Mouse (Mus musculus): Measurements from ENCODE around the gene Idua. TPM values are rescaled to one million over a fixed set of nuclear protein-coding genes. Genes with fewer than 3 reads are reported as not detected.

Idua gene
- polyA plus RNA-seq, 1 experiment from 2014 or later, result 14.5 TPM

- no peak overlapping the region for H3K4me3 ChIP-seq
- no peak for ATAC-seq (ENCODE audit: borderline replicate concordance, extremely low read depth, low FRiP score, low TSS enrichment)
- WGBS, result 90% methylated on average over 12 of the region's 12 CpGs
- peaks cover 10% of the 10 kb centered on the region; the same call in 1 of the 2 replicates for H3K36me3 ChIP-seq
- no peaks in the 10 kb centered on the region for H3K9me3 ChIP-seq
- H3K9ac ChIP-seq, result no peak overlapping the region
- H3K4me1 ChIP-seq, result peaks cover 20% of the 10 kb centered on the region
- no peaks in the 10 kb centered on the region for H3K27me3 ChIP-seq
- H3K4me2 ChIP-seq, result no peak overlapping the region
- no peak overlapping the region for H3K27ac ChIP-seq
These were observed 11.6 kb downstream of the Idua start for GRCm38 (mm10) chr5:108671757-108672156.

GRCm38 (mm10) chr5:108674624-108675023 lies 14.5 kb downstream of the Idua start:
- Histone ChIP-seq H3K27me3 (no peaks in the 10 kb centered on the region), H3K9me3 (no peaks in the 10 kb centered on the region), H3K4me2 (no peak overlapping the region), H3K36me3 (peaks cover 10% of the 10 kb centered on the region; the same call in 1 of the 2 replicates), H3K4me3 (no peak overlapping the region), H3K4me1 (peaks cover 25% of the 10 kb centered on the region), H3K9ac (no peak overlapping the region), H3K27ac (no peak overlapping the region)
- no peak for ATAC-seq (ENCODE audit: borderline replicate concordance, extremely low read depth, low FRiP score, low TSS enrichment)
- WGBS, result 67% methylated on average over 2 of the region's 2 CpGs

- Histone ChIP-seq H3K9ac (no peak within 1 kb of the TSS), H3K27ac (no peak within 1 kb of the TSS), H3K4me3 (no peak within 1 kb of the TSS), H3K4me2 (no peak within 1 kb of the TSS), H3K9me3 (no peaks in the 10 kb centered on the region), H3K27me3 (no peaks in the 10 kb centered on the region), H3K36me3 (peaks cover 10% of the 10 kb centered on the region; the same call in 1 of the 2 replicates), H3K4me1 (peaks cover 18% of the 10 kb centered on the region)
- 58% methylated on average over 9 of the region's 9 CpGs for WGBS
- ATAC-seq (ENCODE audit: borderline replicate concordance, extremely low read depth, low FRiP score, low TSS enrichment), result no peak
These were observed 15.2 kb downstream of the Idua start, which contains the start of gene Slc26a1 for GRCm38 (mm10) chr5:108675251-108675816. Gene Slc26a1 (minus strand): TSS chr5:108675569.

- Histone ChIP-seq H3K9ac (peak overlapping the region; percentile 14; the same call in 1 of the 2 replicates), H3K27me3 (no peaks in the 10 kb centered on the region), H3K36me3 (peaks cover 5% of the 10 kb centered on the region; the same call in 1 of the 2 replicates), H3K4me1 (peaks cover 15% of the 10 kb centered on the region), H3K27ac (peak overlapping the region; percentile 72; the same call in 1 of the 2 replicates), H3K4me3 (peak overlapping the region; percentile 33), H3K9me3 (no peaks in the 10 kb centered on the region), H3K4me2 (peak overlapping the region; percentile 56)
- no peak; the same call in 1 of the 2 replicates for ATAC-seq (ENCODE audit: borderline replicate concordance, extremely low read depth, low FRiP score, low TSS enrichment)
- 17% methylated on average over 5 of the region's 5 CpGs for WGBS
These were observed 16.8 kb downstream of the Idua start for GRCm38 (mm10) chr5:108676772-108677498.

- H3K9ac ChIP-seq, result peak overlapping the region; percentile 14
- peak overlapping the region; percentile 72 for H3K27ac ChIP-seq
- no peaks in the 10 kb centered on the region for H3K9me3 ChIP-seq
- ATAC-seq (ENCODE audit: borderline replicate concordance, extremely low read depth, low FRiP score, low TSS enrichment), result peak; percentile 78
- H3K36me3 ChIP-seq, result no peaks in the 10 kb centered on the region
- peak overlapping the region; percentile 33 for H3K4me3 ChIP-seq
- 3% methylated on average over 25 of the region's 25 CpGs for WGBS
- peaks cover 15% of the 10 kb centered on the region for H3K4me1 ChIP-seq
- H3K4me2 ChIP-seq, result peak overlapping the region; percentile 56
- no peaks in the 10 kb centered on the region for H3K27me3 ChIP-seq
These were observed 17.6 kb downstream of the Idua start for GRCm38 (mm10) chr5:108677605-108678295.

- no peaks in the 10 kb centered on the region for H3K36me3 ChIP-seq
- H3K4me1 ChIP-seq, result peaks cover 15% of the 10 kb centered on the region
- no peak overlapping the region for H3K27ac ChIP-seq
- H3K4me2 ChIP-seq, result no peak overlapping the region
- no peak overlapping the region for H3K4me3 ChIP-seq
- H3K27me3 ChIP-seq, result no peaks in the 10 kb centered on the region
- no peak for ATAC-seq (ENCODE audit: borderline replicate concordance, extremely low read depth, low FRiP score, low TSS enrichment)
- no peak overlapping the region for H3K9ac ChIP-seq
- 82% methylated on average over 6 of the region's 6 CpGs for WGBS
- no peaks in the 10 kb centered on the region for H3K9me3 ChIP-seq
These were observed 18.2 kb downstream of the Idua start for GRCm38 (mm10) chr5:108678296-108678854.

- H3K27me3 ChIP-seq, result no peaks in the 10 kb centered on the region
- no peaks in the 10 kb centered on the region for H3K9me3 ChIP-seq
- no peak for ATAC-seq (ENCODE audit: borderline replicate concordance, extremely low read depth, low FRiP score, low TSS enrichment)
- H3K27ac ChIP-seq, result no peak overlapping the region
- no peak overlapping the region for H3K4me2 ChIP-seq
- H3K9ac ChIP-seq, result no peak overlapping the region
- no peaks in the 10 kb centered on the region for H3K36me3 ChIP-seq
- WGBS, result 54% methylated on average over 3 of the region's 3 CpGs
- H3K4me3 ChIP-seq, result no peak overlapping the region
- H3K4me1 ChIP-seq, result peaks cover 15% of the 10 kb centered on the region
These were observed 19.8 kb downstream of the Idua start for GRCm38 (mm10) chr5:108679909-108680308.

- no peak overlapping the region for H3K4me3 ChIP-seq
- H3K4me1 ChIP-seq, result peaks cover 15% of the 10 kb centered on the region
- WGBS, result 85% methylated on average over 6 of the region's 6 CpGs
These were observed 20.7 kb downstream of the Idua start for GRCm38 (mm10) chr5:108680871-108681270.

GRCm38 (mm10) chr5:108689091-108689490 lies 29.0 kb downstream of the Idua start:
- Histone ChIP-seq H3K9me3 (no peaks in the 10 kb centered on the region), H3K4me1 (peaks cover 18% of the 10 kb centered on the region), H3K27me3 (no peaks in the 10 kb centered on the region), H3K9ac (no peak overlapping the region), H3K36me3 (no peaks in the 10 kb centered on the region), H3K4me3 (no peak overlapping the region), H3K4me2 (no peak overlapping the region), H3K27ac (no peak overlapping the region)
- no peak for ATAC-seq (ENCODE audit: borderline replicate concordance, extremely low read depth, low FRiP score, low TSS enrichment)
- WGBS, result 71% methylated on average over 5 of the region's 5 CpGs

More at GRCm38 (mm10) chr5:108680871-108681270, 20.7 kb downstream of the Idua start:
- no peak overlapping the region for H3K9ac ChIP-seq
- no peak for ATAC-seq (ENCODE audit: borderline replicate concordance, extremely low read depth, low FRiP score, low TSS enrichment)
- no peaks in the 10 kb centered on the region for H3K27me3 ChIP-seq
- H3K4me2 ChIP-seq, result no peak overlapping the region
- H3K9me3 ChIP-seq, result no peaks in the 10 kb centered on the region
- H3K36me3 ChIP-seq, result no peaks in the 10 kb centered on the region
- H3K27ac ChIP-seq, result no peak overlapping the region

GRCm38 (mm10) chr5:108691152-108691551 lies 31.0 kb downstream of the Idua start:
- Histone ChIP-seq H3K4me1 (peaks cover 30% of the 10 kb centered on the region), H3K4me2 (no peak overlapping the region), H3K4me3 (no peak overlapping the region), H3K27ac (no peak overlapping the region), H3K9ac (no peak overlapping the region), H3K9me3 (no peaks in the 10 kb centered on the region), H3K36me3 (no peaks in the 10 kb centered on the region), H3K27me3 (no peaks in the 10 kb centered on the region)
- no peak for ATAC-seq (ENCODE audit: borderline replicate concordance, extremely low read depth, low FRiP score, low TSS enrichment)
- WGBS, result 64% methylated on average over 4 of the region's 4 CpGs

- under 1% methylated on average over 16 of the region's 18 CpGs for WGBS
- no peak within 1 kb of the TSS for H3K27ac ChIP-seq
- no peaks in the 10 kb centered on the region for H3K9me3 ChIP-seq
- no peaks in the 10 kb centered on the region for H3K36me3 ChIP-seq
- no peak for ATAC-seq (ENCODE audit: borderline replicate concordance, extremely low read depth, low FRiP score, low TSS enrichment)
- H3K4me2 ChIP-seq, result peak within 1 kb of the TSS; percentile 65
- H3K27me3 ChIP-seq, result no peaks in the 10 kb centered on the region
- peaks cover 37% of the 10 kb centered on the region for H3K4me1 ChIP-seq
- H3K9ac ChIP-seq, result peak within 1 kb of the TSS; percentile 30; the same call in 1 of the 2 replicates
- peak within 1 kb of the TSS; percentile 88 for H3K4me3 ChIP-seq
These were observed 32.1 kb downstream of the Idua start, which contains the start of gene Fgfrl1 for GRCm38 (mm10) chr5:108692271-108692670. Gene Fgfrl1 (plus strand): TSS chr5:108692382.
